Mouse (Mus musculus): ENCODE measurements around the gene Arhgef10l.

The Arhgef10l gene

DNA sequence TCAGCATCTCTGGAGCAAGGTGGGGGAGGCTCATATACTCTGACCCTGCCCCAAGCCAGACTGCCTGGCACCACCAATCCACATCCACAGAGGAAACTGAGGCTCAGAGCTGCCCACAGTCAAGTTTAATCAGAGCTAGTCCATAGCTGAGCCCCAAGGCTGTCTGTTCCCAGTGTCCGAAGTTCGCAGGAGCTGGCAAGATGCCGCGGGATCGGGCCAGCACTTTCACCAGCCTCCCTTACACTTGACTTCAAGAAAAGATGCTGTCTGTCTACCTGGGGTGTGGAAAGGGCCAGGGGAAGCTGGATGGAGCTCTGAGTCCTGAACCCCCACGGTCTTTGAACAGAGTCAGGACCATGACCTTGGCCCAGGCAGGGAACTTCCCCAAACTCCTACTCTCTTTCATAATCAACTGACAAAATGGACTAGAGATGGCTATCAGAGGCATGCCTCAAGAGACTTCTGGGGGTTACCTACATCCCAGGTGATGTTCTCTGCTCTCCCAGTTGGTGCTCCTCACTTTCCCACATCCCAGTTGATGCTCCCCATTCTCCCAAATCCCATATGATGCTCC lies 34.4 kb downstream of the Arhgef10l start:
- DNase-seq (ENCODE audit: low spot score), result no peak

DNA sequence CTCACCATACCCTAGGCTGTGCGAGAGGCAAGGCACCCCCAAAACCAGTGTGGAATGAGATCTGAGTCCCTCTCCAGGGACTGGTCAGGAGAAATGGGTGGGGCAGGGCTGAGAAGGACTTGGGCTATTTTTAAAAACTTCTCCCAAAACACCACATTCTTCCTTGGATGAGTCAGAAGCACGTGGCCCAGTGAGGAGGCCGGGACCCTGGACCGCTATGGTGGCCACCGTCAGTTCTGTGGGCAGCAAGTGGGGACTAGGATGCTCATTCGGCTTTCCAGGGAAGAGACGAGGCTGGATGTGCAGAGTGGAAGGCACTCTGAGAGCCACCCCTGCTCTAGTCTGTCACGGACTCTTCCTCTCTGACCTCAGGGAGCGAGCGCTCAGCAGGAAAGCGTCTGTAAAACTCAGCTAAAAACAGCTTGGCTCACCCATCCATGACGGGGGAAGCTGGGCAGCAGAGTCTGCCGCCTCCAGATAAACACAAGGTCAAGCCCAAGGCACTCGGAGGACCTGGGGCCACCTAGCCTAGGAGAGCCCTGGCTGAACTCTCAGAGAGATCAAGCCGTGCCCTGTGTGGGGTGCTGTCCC lies 35.1 kb downstream of the Arhgef10l start:
- no peak for DNase-seq (ENCODE audit: low spot score)

DNA sequence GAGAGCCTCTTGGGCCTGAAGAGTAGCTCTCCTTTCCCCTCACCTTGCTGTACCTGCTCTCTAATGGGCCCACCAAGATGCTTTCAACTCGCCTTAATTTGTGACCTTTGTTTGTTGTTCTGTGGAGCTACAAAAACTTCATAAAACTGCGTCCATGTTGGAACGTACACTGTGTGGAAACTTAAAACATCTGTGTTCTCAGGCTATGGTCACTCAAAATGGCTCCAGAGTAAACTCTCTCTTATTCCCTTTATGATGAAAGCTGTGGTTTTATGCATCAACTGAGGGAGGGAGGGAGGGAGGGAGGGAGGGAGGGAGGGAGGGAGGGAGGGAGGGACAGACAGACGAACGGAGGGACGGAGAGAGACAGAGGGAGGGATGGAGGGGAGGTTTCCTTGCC lies 35.7 kb downstream of the Arhgef10l start:
- no peak for DNase-seq (ENCODE audit: low spot score)

DNA sequence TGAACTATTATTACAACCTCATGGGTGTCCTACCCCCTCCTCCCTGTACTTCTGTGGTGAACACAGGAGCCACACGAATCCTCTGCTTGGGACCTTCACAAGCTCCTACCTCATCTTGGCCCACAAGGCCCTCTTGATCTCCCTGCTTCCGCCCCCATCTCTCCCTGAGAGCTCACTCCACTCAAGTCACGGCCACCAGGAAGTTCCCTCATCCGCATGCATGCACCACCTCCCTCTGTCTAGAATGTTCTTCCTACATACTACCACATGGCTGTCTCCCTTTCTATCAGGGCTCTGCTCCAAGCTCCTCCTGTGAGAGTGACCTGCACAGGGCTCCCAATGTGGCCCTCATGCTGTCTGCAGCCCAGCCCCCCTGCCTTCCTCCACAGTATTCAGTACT lies 36.8 kb downstream of the Arhgef10l start:
- no peak for DNase-seq (ENCODE audit: low spot score)

DNA sequence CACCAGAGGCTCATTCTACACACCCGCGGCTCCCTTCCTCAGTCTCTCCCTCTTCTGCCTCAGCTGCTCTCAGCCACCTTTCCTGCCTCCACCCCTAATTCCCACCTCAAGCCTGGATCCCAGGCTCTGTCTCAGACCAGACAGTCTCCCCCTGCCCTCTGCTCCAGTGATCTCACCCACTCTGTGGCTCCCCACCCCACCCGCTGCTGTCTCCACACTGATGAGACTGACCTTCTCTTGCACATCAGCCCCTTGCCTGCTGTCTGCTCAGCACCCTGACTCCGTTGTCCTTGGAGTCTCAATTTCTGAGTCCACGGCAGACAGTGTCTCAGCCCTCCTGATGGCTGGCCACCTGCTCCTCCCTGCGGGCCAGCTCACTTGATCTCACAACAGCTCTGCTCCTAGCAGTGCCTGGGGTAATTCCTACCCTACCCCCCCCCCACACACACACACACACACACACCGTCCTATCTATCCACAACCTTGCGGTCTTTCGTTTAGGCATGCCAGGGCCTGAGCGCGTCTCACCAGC lies 37.3 kb downstream of the Arhgef10l start:
- no peak for DNase-seq (ENCODE audit: low spot score)

DNA sequence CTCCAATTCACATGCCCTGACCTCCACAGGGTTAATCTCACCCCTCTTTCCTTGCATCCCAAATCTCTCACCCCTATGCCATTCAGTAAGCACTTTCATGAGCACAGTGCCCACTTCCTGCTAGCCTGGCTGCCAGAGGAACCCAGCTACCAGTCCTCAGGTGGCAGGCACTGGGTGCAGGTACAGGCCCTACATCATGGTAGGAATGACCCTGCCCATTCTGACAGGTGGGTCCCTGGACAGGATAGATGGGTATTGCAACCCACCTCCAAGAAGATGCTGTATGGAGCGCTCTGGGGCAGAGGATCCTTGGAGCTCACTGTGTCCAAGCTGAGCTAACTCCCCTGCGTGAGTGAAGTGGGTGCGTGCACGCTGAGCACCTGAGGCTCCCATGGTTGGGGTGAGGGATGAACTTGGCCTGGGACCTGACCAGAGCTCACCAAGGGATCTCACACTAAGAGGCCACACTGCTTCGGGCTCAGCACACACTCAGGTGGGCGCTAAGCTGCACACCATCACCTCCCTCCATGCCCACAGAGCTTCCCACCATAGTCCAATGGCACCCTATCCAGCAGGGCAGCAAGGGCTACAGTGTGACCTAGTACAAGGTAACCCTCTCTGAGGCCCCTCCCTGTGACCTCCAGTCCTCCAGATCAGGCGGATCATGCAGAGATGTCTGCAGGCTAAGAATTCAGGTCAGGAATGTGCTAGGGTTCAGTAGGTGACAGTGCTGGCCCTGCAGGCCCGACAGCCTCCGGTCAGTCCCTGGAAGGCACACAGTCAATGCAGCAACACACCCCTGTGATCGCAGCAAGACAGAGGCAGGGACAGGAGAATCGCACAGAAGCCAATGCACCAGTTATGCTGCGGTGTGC lies 39.9 kb downstream of the Arhgef10l start:
- DNase-seq (ENCODE audit: low spot score), result no peak

DNA sequence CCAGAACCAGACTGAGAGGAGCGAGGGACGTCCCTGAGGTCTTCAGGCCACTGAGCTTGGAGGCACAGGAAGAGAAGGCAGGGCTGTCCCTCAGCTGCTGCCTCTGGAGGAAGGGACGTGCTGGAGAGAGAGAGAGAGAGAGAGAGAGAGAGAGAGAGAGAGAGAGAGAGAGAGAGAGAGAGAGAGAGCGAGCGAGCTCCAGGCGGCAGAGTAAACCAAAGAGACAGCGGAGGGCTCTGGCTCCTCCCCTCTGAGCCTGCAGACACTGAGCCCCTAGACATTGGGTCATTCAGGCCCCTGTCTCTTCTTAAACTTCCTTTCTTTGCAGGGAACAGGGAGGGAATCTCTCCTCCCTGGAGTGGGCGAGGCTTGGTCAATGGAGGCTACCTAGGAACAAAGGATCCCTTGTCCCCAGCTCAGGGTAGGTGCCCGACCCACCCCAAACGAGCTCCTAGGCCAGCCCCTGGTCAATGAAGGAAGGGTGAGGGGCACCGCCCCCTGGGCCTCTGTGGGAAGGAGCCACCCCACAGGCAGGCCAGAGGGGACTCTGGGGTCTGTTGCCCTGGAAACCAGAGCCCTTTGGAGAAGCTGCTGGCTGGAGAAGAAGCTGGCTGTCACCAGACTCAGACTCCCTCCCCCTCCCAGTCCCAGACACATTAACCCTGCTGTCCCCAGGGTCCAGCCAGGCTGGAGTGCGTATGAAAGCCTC lies 41.2 kb downstream of the Arhgef10l start:
- no peak for DNase-seq (ENCODE audit: low spot score)

DNA sequence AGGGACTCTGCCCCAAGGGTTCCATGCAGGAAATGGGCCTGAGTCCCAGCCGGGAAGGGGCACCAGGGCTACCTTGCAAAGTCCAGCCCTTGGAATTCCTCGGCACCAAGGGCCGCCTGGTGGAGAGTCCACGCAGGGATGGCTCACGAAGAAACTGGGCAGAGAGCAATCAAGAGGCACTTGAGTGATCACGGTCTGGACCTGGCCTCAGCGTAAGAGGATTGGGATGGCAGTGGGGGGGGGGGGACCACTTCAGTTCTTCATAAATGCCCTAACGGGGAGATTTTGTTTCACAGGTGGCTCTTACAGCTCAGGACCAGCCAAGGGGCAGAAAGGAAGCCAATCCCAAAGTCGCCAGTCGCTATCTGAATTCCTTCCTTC lies 41.7 kb downstream of the Arhgef10l start:
- DNase-seq (ENCODE audit: low spot score), result no peak

DNA sequence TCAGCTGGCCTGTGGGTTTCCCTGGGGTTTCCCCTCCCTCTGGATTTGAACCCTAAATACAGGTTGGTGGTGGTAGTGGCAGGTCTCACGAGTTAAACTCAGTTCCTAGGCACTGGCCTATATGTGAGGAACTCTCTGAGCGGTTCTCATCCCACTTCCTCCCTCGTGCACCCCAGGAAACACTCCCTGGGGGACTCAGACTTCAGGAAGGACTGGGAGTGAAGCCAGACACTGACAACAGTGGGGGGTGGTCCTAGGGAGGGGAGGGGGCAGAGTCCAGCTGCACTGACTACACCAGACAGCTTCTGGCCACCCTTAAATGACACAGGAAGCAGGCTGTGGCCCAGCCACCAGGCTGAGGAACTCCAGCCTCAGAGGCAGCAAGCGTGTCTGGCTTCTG lies 43.0 kb downstream of the Arhgef10l start:
- DNase-seq (ENCODE audit: low spot score), result no peak

DNA sequence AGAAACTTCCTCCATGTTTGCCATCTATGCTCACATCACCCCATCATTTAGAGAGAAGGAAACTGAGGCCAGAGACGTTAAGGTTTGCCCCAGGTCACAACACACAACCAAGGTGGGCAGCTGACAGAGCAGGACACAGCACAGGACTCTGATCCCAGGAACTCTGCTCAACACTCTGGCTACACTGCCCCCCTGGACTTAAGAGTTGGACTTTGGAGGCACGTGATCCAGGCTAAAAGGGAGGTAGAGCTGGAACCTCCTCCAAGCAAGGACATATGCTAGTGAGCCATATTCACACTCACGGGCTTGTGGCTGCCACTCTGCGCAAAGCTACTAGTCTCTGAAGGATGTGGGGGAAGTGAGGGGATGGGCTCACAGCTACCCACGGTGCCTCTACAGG lies 45.3 kb downstream of the Arhgef10l start:
- no peak for DNase-seq (ENCODE audit: low spot score)

DNA sequence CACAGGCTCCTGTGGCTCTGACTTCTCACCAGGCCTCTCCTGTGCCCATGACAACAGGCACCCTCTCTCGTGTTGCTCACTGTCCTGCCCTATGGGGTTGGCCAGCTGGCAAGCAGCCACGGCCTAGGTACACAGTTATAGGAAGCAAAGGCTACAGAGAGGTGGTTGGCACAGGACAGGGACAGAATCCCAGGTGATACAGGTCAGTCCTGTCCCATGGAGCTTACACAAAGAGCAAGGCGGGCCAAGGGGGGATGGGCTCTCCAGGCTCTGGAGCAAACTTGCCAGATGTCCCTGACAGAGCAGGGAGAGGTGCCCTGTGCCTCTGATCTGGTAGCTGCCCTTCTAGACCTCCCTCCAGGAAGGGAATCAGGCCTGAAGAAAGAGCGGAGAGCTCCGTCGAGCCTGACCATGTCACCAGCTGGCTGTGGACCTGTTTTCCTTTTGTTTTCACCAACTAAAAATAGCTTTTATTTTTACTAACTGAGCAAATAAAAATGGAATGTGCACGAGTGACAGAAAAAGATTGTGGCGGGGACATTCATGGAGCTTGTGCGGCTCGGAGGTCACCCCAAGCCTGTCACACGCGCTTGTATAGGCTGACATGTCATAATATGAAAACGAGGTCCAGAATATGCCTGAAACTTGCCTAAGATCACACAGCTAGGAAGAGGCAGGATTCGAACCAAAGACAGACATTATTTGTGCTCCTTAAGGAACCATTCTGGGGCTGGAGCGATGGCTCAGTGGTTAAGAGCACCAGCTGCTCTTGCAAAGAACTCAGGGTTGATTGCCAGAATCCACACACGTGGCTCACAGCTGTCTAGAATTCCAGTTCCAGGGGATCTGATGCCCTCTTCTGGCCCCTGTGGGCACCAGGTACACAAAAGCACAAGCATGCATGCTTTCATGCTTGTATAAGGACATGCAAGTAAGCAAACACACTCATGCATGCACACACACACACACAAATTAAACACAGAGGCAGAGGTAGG lies 48.1 kb downstream of the Arhgef10l start:
- no peak for DNase-seq (ENCODE audit: low spot score)

DNA sequence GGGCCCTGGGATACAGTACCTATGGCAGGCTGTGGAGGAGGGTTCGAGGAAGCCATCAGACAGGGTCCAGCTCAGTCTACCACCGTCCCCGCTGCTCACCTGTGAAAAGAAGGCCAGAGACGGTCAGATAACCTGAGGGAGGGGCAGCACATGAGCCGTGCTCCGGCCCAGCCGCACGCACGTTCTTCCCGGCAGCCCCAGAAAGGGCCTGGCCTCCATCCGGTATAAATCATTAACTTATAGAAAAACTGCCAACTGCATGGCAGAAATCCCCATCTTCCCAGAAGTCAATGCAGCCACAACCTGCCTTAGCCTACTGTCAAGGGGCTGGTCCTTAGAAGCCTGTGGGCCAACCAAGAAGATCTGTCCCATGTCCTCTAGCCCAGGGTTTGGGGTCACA lies 48.9 kb downstream of the Arhgef10l start:
- DNase-seq (ENCODE audit: low spot score), result no peak

DNA sequence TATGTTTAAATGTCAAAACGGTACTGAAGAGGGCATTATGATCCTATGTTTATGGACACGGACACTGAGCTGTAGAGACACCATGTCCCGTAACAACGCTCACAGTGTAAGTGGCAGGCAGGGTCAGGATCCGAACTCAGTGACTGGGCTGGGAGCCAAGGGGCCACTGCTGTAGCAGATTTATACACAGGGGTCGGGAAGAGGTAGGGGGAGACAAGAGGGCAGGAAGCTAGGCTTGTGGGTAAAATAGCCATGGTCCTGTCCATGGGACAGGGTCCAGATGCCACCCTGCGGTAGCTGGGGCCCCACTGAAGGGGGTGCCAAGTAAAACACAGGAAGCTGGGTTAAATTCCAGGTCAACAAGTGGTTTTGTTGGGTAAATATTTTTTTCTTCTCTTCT lies 49.6 kb downstream of the Arhgef10l start:
- no peak for DNase-seq (ENCODE audit: low spot score)

DNA sequence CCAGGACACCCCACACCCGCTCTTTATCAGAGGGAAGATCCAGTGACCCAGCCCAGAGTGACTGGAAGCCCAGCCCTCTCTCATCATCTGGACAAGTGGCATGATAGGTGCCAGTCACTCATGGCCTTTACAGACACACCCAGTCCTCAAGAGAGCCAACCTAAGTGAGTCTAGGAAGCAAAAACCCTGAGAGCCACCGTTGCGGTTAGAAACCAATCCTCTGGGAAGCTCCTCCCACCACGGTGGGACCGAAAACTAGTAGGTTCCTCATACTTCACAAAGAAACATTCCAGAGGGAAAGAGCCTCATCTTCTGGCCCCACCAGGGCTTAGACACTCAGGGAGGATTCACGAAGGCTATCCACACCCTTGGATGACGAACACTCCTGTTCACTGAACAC lies 50.0 kb downstream of the Arhgef10l start:
- DNase-seq (ENCODE audit: low spot score), result no peak

DNA sequence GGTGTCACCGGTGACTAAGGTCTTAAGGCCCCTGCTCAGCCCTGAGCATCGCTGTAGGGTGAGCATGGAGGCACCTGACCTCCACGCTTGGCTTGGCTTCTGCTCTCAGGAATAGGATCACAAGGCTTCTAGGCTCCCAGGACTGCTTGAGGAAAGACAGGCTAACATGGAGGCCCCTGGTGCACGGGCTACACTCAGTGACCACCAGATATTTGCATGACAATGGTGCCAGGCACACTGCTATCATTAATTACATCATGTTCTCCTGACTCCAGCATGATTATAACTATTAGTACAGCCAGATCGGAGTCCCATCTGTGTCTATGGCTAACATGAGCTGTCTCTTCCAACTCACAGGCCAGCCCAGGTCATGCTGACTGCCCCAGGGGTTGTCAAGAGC lies 51.3 kb downstream of the Arhgef10l start:
- DNase-seq (ENCODE audit: low spot score), result no peak

DNA sequence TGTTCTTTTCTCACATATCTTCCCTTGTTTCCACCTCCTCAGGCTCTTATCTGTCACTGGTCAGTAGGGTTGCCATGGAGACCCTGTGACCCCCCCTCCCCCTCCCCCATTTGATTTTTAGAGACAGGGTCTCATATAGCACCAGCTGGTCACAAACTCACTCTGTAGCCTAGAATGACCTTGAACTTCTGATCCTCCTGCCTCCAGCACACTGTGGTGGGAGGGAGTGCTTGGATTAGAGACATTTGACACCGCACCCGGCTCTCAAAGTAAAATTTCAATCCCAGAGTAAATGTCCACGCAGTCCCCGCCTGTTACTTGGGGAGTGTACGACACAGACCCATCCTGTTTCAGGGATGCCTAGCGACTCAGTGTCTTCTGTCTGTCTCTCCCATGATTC lies 51.7 kb downstream of the Arhgef10l start:
- DNase-seq (ENCODE audit: low spot score), result no peak

DNA sequence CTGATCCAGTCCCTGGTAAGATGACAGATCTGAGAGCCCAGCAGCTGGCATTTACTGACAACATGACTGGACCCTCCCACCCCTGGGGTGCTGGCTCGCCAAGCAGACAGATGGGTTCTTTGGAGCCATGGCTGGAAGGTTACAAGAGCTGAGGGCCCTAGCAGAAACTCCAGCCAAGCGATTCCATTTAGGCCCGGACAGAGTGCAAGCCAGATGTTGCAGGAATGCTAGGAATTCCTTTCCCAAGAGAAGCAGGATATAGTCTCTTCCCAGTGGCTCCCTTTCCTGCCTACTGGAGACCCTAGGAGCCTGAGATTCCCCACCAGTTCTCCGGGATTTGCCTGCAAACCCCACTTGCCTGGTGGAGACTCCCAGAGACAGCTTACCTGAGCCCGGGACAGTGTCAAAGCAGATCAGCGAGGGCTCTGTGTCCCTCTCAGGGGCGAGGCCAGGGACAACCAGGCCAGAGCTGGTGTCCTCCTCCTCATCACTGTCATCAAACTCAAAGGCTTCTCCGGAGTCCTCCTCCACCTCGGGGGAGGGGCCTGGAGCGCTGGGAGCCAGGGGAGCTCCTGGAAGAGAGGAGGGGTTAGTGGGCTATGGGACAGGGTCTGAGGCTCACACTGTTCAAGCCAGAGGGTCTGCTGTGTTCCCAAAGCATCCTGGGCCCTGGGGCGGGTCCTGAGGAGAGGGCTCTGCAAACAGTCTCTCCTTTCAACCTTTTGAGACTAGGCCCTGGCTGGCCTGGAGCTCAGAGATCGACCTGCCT lies 54.8 kb downstream of the Arhgef10l start:
- no peak for DNase-seq (ENCODE audit: low spot score)

DNA sequence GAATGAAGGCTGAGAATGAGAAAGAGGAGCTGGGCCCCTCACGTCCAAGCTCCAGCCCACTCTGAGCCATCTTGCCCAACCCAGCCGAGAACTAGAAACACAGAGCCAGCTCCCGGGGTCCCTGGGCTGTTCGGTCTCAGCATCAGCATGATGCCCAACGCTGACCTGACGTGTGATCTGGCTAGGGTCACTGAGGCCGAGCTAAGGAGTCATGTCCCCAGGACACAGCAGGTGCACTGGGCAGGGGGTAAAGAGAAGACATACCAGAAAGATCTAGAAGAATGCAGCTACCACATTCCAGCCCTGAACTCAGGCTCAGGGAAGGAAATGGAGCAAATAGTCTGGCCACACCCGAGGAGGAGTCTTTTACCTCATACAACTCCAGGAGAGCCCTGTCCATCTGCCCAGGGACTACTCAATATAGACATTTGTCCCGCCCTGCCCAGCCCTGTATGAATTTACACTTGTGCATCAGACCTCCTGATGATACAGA lies 57.5 kb downstream of the Arhgef10l start:
- DNase-seq (ENCODE audit: low spot score), result no peak

DNA sequence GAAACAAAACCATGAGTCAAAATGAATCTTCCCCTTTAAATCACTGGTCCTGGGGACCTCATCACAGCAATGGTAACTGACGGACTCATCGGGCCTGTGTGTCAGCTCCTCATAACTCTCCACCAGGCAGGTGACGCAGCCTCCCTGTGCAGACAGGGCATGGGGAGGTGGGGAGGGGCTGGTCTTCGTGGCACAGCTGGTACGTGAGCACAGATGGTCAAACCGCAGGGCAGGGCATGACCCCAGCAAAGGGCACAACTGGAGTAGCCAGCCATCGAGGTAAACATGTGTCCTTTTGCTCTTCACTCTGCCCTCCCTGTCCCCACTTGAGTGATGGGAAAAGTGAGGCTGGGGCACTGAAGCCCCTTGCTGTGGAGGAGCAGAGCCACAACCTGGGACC lies 59.0 kb downstream of the Arhgef10l start:
- DNase-seq (ENCODE audit: low spot score), result no peak

DNA sequence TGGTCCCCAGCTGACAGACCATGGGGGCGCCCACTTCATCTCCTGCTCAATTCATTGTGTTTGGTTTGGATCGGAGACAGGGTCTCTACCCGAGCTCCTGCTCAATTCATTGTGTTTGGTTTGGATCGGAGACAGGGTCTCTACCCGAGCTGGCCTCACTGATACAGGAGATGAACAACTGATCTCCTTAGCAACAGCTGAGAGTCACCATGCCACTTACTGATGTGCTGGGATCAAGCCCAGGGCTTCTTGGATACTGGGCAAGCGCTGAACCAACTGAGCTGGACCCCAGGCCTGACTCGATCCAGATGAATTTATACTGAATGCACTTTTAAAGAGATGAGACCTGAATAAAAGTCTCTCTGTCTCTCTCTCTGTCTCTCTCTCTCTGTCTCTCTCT lies 59.6 kb downstream of the Arhgef10l start:
- DNase-seq (ENCODE audit: low spot score), result no peak

Measured in layer of hippocampus, adult 9-10 months (tissue).